Mouse (Mus musculus) neural tube, embryonic 15.5 days (tissue): Measurements from ENCODE around the gene Ptdss2. TPM values are rescaled to one million over a fixed set of nuclear protein-coding genes. Genes with fewer than 3 reads are reported as not detected.

Experiments used
- ATAC-seq: fragments of 200-750 bp; cut with Nextera tagmentation; 2 replicates; pipeline ENCODE4 v1.8.0; 2017; ENCODE audit warnings: mild to moderate bottlenecking, moderate TSS enrichment, moderate library complexity; ENCODE audit not compliant: low FRiP score
- H3K27ac ChIP-seq: fragments of 300-500 bp; sonication (generic); replicated peaks from 2 replicates; pipeline ENCODE4 v1.5.1; 2015; ENCODE audit warnings: mild to moderate bottlenecking, inconsistent platforms
- H3K27me3 ChIP-seq: fragments of 300-500 bp; sonication (generic); replicated peaks from 2 replicates; pipeline ENCODE4 v1.6.1; 2015; ENCODE audit warnings: inconsistent platforms
- H3K36me3 ChIP-seq: fragments of 300-500 bp; sonication (generic); 2 replicates; pipeline ENCODE4 v1.6.1; 2015; ENCODE audit warnings: inconsistent platforms
- H3K4me1 ChIP-seq: fragments of 300-500 bp; sonication (generic); 2 replicates; pipeline ENCODE4 v1.6.1; 2015; ENCODE audit warnings: inconsistent platforms
- H3K4me2 ChIP-seq: fragments of 300-500 bp; sonication (generic); 2 replicates; pipeline ENCODE4 v1.6.1; 2015; ENCODE audit warnings: inconsistent platforms, mild to moderate bottlenecking, moderate library complexity
- H3K4me3 ChIP-seq: fragments of 300-500 bp; sonication (generic); replicated peaks from 2 replicates; pipeline ENCODE4 v1.5.1; 2015; ENCODE audit warnings: mild to moderate bottlenecking, inconsistent platforms
- H3K9ac ChIP-seq: fragments of 300-500 bp; sonication (generic); replicated peaks from 2 replicates; pipeline ENCODE4 v1.6.1; 2015; ENCODE audit warnings: mild to moderate bottlenecking, inconsistent platforms
- H3K9me3 ChIP-seq: fragments of 300-500 bp; sonication (generic); replicated peaks from 2 replicates; pipeline ENCODE4 v1.6.1; 2016; ENCODE audit warnings: inconsistent platforms
- WGBS: fragments of 180-500 bp; shearing (Covaris S2); methylation state at CpG from one replicate; pipeline ENCODE4 v1.1.7; 2015; ENCODE audit warnings: mixed read lengths; 5-methylcytosine and 5-hydroxymethylcytosine counted together
- polyA plus RNA-seq: library from polyadenylated mRNA; unstranded; fragments of >200 nt; fragmentation: Nextera tagmentation; extraction: Ambion mirVana; gene quantifications from 2 replicates; pipeline ENCODE4 v1.2.1, GENCODE M21; 2015

Ptdss2 gene
- polyA plus RNA-seq, 1 experiment from 2014 or later: 86.7 TPM

GRCm38 (mm10) chr7:141096021-141096420, 26.2 kb upstream of the Ptdss2 start:
- ATAC-seq: no peak
- Histone ChIP-seq H3K9ac (no peak overlapping the region), H3K4me2 (0 out of 2 replicates have a peak overlapping the region, but pooled peaks have one; percentile 6), H3K9me3 (no peaks in the 10 kb centered on the region), H3K4me3 (no peak overlapping the region), H3K36me3 (no peaks in the 10 kb centered on the region), H3K27me3 (peaks cover 43% of the 10 kb centered on the region), H3K27ac (no peak overlapping the region), H3K4me1 (peaks cover 19% of the 10 kb centered on the region)
- 82% methylated on average over 6 of the region's 6 CpGs for WGBS

- Histone ChIP-seq H3K4me1 (peaks cover 19% of the 10 kb centered on the region), H3K9me3 (no peaks in the 10 kb centered on the region), H3K27ac (no peak overlapping the region), H3K9ac (no peak overlapping the region), H3K36me3 (no peaks in the 10 kb centered on the region), H3K4me2 (0 out of 2 replicates have a peak overlapping the region, but pooled peaks have one; percentile 6), H3K4me3 (no peak overlapping the region), H3K27me3 (peaks cover 49% of the 10 kb centered on the region)
- WGBS: 50% methylated on average over 6 of the region's 6 CpGs
- ATAC-seq: no peak
These were observed 25.5 kb upstream of the Ptdss2 start for GRCm38 (mm10) chr7:141096649-141097056.

- H3K4me1 ChIP-seq: peaks cover 18% of the 10 kb centered on the region
- H3K27me3 ChIP-seq: peaks cover 55% of the 10 kb centered on the region
- no peak overlapping the region for H3K4me2 ChIP-seq
- no peak overlapping the region for H3K9ac ChIP-seq
- 77% methylated on average over 5 of the region's 5 CpGs for WGBS
- H3K4me3 ChIP-seq: no peak overlapping the region
- no peaks in the 10 kb centered on the region for H3K36me3 ChIP-seq
- H3K9me3 ChIP-seq: no peaks in the 10 kb centered on the region
- no peak overlapping the region for H3K27ac ChIP-seq
- ATAC-seq: no peak
These were observed 25.0 kb upstream of the Ptdss2 start for GRCm38 (mm10) chr7:141097177-141097576.

DNA sequence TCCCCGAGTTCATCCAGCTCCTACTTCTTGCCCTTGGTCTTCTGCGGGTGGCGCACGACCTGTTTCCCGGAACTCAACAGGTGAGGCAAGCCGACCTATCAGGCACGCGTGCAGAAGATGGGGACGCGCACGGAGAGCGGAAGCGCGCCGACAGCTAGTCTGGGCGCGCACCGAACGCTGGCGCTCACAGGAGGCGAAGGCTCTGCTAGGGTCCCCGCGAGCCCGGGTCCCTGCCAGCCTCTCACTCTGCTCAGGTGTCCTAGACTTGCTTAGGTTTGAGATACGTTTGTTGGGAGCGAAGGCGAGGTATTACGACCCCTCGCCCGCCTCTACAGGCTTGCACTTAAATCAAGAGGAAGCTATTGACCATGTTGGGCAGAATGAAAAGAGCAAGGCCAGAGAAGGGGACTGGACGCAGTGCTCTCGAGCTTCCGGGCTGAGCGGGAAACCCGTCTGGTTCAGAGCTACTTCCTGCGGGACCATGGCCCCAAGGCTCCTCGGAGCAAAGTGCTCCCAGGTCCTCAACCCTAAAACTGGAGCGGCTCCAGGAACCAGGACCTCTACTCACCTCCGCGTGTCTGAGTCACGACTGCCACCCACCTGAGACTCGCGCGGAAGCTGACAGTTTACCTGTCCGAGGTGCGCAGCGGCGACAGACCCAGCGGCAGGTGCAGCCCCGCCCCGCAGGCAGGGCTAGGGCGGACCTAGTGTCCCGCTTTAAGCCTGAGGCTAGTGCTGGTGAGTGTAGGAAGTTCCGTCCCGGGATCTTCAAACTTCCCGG, 22.1 kb upstream of the Ptdss2 start, which contains the start of gene Sigirr:
TSS of gene Sigirr (minus strand) at position 662 of the 781 bp plus-strand sequence.
- H3K27ac ChIP-seq: no peak within 1 kb of the TSS
- peaks cover 13% of the 10 kb centered on the region for H3K4me1 ChIP-seq
- peak within 1 kb of the TSS; percentile 77 for H3K4me2 ChIP-seq
- H3K4me3 ChIP-seq: peak within 1 kb of the TSS; percentile 46
- peak within 1 kb of the TSS; percentile 42 for H3K9ac ChIP-seq
- H3K27me3 ChIP-seq: peaks cover 53% of the 10 kb centered on the region
- H3K9me3 ChIP-seq: no peaks in the 10 kb centered on the region
- H3K36me3 ChIP-seq: no peaks in the 10 kb centered on the region
- ATAC-seq: peak; percentile 65
- 1% methylated on average over 56 of the region's 56 CpGs for WGBS

DNA sequence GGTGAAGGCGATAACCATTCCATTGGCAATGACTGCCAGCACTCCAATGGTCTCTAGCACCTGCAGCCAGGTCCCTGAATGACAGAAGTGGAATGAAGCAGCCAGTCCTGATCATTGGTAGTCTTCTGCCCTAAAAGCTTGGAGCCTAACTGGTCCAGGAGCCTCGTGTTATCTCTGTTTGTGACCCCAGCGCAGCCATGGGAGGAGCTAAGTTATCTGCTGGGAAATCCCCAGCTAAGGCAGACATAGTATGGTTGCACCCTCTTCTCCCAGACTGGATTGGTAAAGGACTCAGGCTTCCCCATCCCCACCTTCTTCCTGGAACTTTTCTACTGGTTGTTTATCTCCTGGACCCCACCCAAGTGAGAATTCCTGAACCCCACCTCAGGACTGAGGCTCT, 19.0 kb upstream of the Ptdss2 start:
- H3K36me3 ChIP-seq: no peaks in the 10 kb centered on the region
- H3K27ac ChIP-seq: no peak overlapping the region
- H3K4me1 ChIP-seq: peaks cover 13% of the 10 kb centered on the region
- ATAC-seq: no peak
- no peak overlapping the region for H3K4me3 ChIP-seq
- H3K9me3 ChIP-seq: no peaks in the 10 kb centered on the region
- no peak overlapping the region for H3K4me2 ChIP-seq
- H3K9ac ChIP-seq: no peak overlapping the region
- H3K27me3 ChIP-seq: peaks cover 49% of the 10 kb centered on the region
- 71% methylated on average over 3 of the region's 3 CpGs for WGBS

GRCm38 (mm10) chr7:141115874-141116273, 6.3 kb upstream of the Ptdss2 start:
- Histone ChIP-seq H3K4me2 (no peak overlapping the region), H3K4me1 (no peaks in the 10 kb centered on the region), H3K27ac (no peak overlapping the region), H3K4me3 (no peak overlapping the region), H3K36me3 (no peaks in the 10 kb centered on the region), H3K9me3 (no peaks in the 10 kb centered on the region), H3K9ac (no peak overlapping the region), H3K27me3 (peaks cover 10% of the 10 kb centered on the region; the same call in 1 of the 2 replicates)
- no peak for ATAC-seq
- 91% methylated on average over 9 of the region's 9 CpGs for WGBS

DNA sequence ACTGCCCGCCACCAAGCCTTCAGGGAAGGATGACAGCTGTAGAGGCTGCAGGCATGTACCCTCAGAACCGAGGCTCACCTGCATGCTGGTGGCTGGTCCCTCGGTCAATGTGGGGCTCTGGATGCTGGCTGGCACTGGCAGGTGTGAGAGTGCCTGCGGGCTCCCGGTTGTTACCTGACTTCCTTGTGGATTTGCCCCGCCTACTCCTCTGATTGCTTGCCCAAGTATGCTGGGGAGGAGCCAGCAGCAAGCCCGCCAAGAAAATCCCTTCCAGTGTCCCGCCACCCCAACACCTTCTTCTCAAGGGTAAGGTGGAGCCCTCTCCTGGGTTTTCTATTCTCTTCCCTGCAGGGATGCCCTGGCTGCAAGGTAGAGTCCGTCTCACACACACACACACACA, 4.5 kb upstream of the Ptdss2 start, which contains the start of gene Ano9:
TSS of gene Ano9 (minus strand) at position 171 of the 400 bp plus-strand sequence.
- Histone ChIP-seq H3K4me3 (no peak within 1 kb of the TSS), H3K4me2 (0 out of 2 replicates have a peak within 1 kb of the TSS, but pooled peaks have one; percentile 9), H3K27ac (no peak within 1 kb of the TSS), H3K4me1 (no peaks in the 10 kb centered on the region), H3K9me3 (no peaks in the 10 kb centered on the region), H3K36me3 (no peaks in the 10 kb centered on the region), H3K27me3 (peaks cover 10% of the 10 kb centered on the region; the same call in 1 of the 2 replicates), H3K9ac (no peak within 1 kb of the TSS)
- no peak for ATAC-seq
- 17% methylated on average over 9 of the region's 9 CpGs for WGBS

- peaks cover 5% of the 10 kb centered on the region; the same call in 1 of the 2 replicates for H3K4me1 ChIP-seq
- peaks cover 10% of the 10 kb centered on the region; the same call in 1 of the 2 replicates for H3K27me3 ChIP-seq
- no peaks in the 10 kb centered on the region for H3K36me3 ChIP-seq
- no peak for ATAC-seq
- no peaks in the 10 kb centered on the region for H3K9me3 ChIP-seq
- H3K9ac ChIP-seq: no peak overlapping the region
- WGBS: 74% methylated on average over 3 of the region's 3 CpGs
- H3K4me2 ChIP-seq: no peak overlapping the region
- no peak overlapping the region for H3K4me3 ChIP-seq
- H3K27ac ChIP-seq: no peak overlapping the region
These were observed 2.7 kb upstream of the Ptdss2 start for GRCm38 (mm10) chr7:141119487-141119886.

GRCm38 (mm10) chr7:141120605-141121004, 1.6 kb upstream of the Ptdss2 start:
- H3K27me3 ChIP-seq: peaks cover 10% of the 10 kb centered on the region; the same call in 1 of the 2 replicates
- no peak overlapping the region for H3K4me2 ChIP-seq
- H3K9ac ChIP-seq: no peak overlapping the region
- H3K4me1 ChIP-seq: peaks cover 5% of the 10 kb centered on the region; the same call in 1 of the 2 replicates
- H3K4me3 ChIP-seq: no peak overlapping the region
- ATAC-seq: no peak
- H3K36me3 ChIP-seq: no peaks in the 10 kb centered on the region
- no peaks in the 10 kb centered on the region for H3K9me3 ChIP-seq
- WGBS: 88% methylated on average over 3 of the region's 3 CpGs
- no peak overlapping the region for H3K27ac ChIP-seq

DNA sequence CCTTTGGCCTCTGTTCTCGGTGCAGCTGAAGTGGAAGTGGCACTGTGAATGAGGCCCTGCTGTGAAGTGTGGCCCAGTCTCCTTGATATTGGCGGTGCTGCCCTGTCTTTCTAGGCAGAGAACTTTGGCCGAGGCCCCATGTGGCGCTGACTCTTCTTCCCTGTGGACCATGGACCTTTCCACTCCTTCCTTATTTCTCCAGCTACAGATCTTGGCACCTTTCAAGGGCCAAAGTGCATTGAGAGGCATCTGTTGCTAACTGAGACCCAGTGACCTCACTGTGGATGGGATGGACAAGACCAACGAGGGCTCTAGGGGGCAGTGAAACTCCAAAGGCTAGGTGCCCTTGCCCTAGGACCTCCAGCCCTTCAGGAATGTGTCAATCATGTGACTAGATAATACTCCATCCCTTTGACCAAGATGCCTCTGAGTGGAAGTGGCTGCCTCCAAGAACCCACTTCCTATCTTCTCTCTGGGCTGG, 1.1 kb upstream of the Ptdss2 start:
- peaks cover 5% of the 10 kb centered on the region; the same call in 1 of the 2 replicates for H3K4me1 ChIP-seq
- no peak overlapping the region for H3K4me3 ChIP-seq
- H3K36me3 ChIP-seq: no peaks in the 10 kb centered on the region
- H3K9ac ChIP-seq: no peak overlapping the region
- WGBS: 83% methylated on average over 5 of the region's 5 CpGs
- H3K9me3 ChIP-seq: no peaks in the 10 kb centered on the region
- H3K4me2 ChIP-seq: no peak overlapping the region
- peaks cover 10% of the 10 kb centered on the region; the same call in 1 of the 2 replicates for H3K27me3 ChIP-seq
- H3K27ac ChIP-seq: no peak overlapping the region
- no peak for ATAC-seq

DNA sequence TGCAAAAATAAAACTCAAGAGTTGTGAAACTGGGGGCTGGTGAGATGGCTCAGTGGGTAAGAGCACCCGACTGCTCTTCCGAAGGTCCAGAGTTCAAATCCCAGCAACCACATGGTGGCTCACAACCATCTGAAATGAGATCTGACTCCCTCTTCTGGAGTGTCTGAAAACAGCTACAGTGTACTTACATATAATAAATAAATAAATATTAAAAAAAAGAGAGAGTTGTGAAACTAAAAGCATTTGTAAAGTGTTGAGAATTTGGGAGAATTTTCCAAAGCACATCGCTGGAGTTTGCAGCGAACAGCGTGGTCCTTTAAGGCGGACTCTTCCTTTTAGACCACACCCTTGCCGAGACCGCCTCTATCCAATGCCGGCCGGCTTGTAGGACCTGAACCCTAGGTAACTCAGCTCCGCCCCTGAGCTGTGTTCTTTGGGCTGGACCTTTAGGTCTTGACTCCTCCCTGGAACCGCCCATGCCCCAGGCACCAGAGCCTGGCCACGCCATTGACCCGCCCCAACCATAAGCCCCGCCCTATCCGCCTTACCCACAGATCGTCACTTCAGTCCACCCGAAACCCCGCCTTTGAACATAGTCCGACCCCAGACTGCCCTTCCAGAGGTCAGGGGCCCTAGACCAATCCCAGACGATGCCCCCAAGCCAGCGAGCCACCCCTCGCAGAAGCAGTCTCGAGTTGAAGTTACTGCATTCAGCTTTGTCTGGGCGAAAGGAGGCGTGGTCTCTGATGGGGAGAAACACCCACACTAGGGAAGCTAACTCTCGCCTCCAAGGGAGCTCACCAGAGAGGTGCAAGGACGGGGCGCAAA, 721 bp downstream of the Ptdss2 start:
- peak overlapping the region; percentile 63 for H3K4me3 ChIP-seq
- H3K4me1 ChIP-seq: peaks cover 5% of the 10 kb centered on the region; the same call in 1 of the 2 replicates
- H3K27ac ChIP-seq: peak overlapping the region; percentile 80
- peak; percentile 97 for ATAC-seq
- WGBS: 2% methylated on average over 29 of the region's 29 CpGs
- H3K4me2 ChIP-seq: peak overlapping the region; percentile 64
- peaks cover 5% of the 10 kb centered on the region; the same call in 1 of the 2 replicates for H3K27me3 ChIP-seq
- peak overlapping the region; percentile 67 for H3K9ac ChIP-seq
- H3K9me3 ChIP-seq: no peaks in the 10 kb centered on the region
- no peaks in the 10 kb centered on the region for H3K36me3 ChIP-seq
